Comparison of ENCODE assay signal across 8 mouse cellular contexts in the genomic region with DNA sequence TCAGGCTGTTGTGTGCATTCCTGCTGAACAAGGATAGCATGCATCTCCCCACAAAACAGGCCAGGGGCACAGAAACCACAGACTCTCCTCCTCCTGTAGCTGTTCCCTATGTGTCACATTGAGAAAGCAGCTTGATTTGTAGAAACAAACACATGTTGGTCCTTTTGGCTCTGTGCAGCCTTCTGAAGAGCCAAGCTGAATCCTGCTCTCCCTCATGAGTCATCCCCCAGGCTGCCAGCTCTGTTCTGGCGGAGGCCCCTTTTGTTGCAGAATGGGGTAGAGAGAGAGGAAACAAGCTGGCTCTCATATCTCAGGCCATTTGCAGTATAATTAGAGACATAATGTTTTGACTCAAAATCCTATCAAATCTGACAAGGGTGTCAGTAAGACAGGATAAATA.
A peak's percentile ranks its signal among the peaks of the same experiment; 100 is the strongest.
DNase-seq lines count a peak whose midpoint lies in the region; ATAC-seq lines count a peak whose summit lies in the region.

No protein-coding gene starts in this region.

- H3K36me3 ChIP-seq in neural tube, embryonic 11.5 days (ENCODE audit: control insufficient read depth, insufficient read depth, low read length) = no peaks in the 10 kb centered on the region
- H3K36me3 ChIP-seq in heart, embryonic 16.5 days (ENCODE audit: control insufficient read depth, insufficient read depth) = no peaks in the 10 kb centered on the region

- H3K4me3 ChIP-seq in neural tube, embryonic 11.5 days (ENCODE audit: low read depth, low read length) = no peak overlapping the region
- H3K4me3 ChIP-seq in heart, embryonic 16.5 days (ENCODE audit: low read length) = no peak overlapping the region

- H3K9me3 ChIP-seq in neural tube, embryonic 11.5 days (ENCODE audit: control insufficient read depth, low read length) = no peaks in the 10 kb centered on the region
- no peaks in the 10 kb centered on the region for H3K9me3 ChIP-seq in heart, embryonic 16.5 days (replicated peaks; ENCODE audit: control insufficient read depth, low read length)

- H3K27me3 ChIP-seq in neural tube, embryonic 11.5 days (ENCODE audit: control insufficient read depth, insufficient read depth, low read length) = no peaks in the 10 kb centered on the region
- no peaks in the 10 kb centered on the region for H3K27me3 ChIP-seq in heart, embryonic 16.5 days (ENCODE audit: control insufficient read depth, insufficient read depth, low read length)

- H3K4me1 ChIP-seq in neural tube, embryonic 11.5 days (ENCODE audit: control insufficient read depth, insufficient read depth, low read length) = no peaks in the 10 kb centered on the region
- no peaks in the 10 kb centered on the region for H3K4me1 ChIP-seq in heart, embryonic 16.5 days (ENCODE audit: control insufficient read depth, insufficient read depth, low read length)

- no peak overlapping the region for H3K27ac ChIP-seq in neural tube, embryonic 11.5 days (ENCODE audit: low read depth, low read length)
- no peak overlapping the region for H3K27ac ChIP-seq in heart, embryonic 16.5 days (ENCODE audit: low read length)

- 38% methylated on average over 1 of the region's 1 CpGs for WGBS in neural tube, embryonic 11.5 days
- WGBS in heart, embryonic 16.5 days = 30% methylated on average over 1 of the region's 1 CpGs

- ATAC-seq in neural tube, embryonic 11.5 days (ENCODE audit: insufficient read depth, low FRiP score, low TSS enrichment) = no peak
- 0 out of 2 replicates have a peak, but pooled peaks have one; percentile 37 for ATAC-seq in heart, embryonic 16.5 days (replicated peaks; ENCODE audit: extremely low read depth, insufficient read depth, low FRiP score)

- intact Hi-C loops in left cerebral cortex, postnatal 25 days (cut with DNase I) = no loop called here

- H3K9ac ChIP-seq in neural tube, embryonic 11.5 days (ENCODE audit: low read length) = no peak overlapping the region
- no peak overlapping the region for H3K9ac ChIP-seq in heart, embryonic 16.5 days (ENCODE audit: low read length)

- DNase-seq in neural tube, embryonic 11.5 days (ENCODE audit: low spot score) = peak; percentile 12
- DNase-seq in neural tube, embryonic 10.5 days (ENCODE audit: extremely low spot score, low spot score) = no peak
- peak; percentile 80 to 83 for DNase-seq in cerebellum, postnatal 14 days
- DNase-seq in left cerebral cortex, postnatal 25 days (ENCODE audit: low spot score in 2 of 2) = peak; percentile 48 to 88
- peak; percentile 72 to 74 for DNase-seq in right cerebral cortex, adult 2 months (ENCODE audit: low spot score in 2 of 2)
- no peak for DNase-seq in c-Kit-positive CD71-positive TER-119-positive erythroid progenitor cells, embryonic 14.5 days (ENCODE audit: low spot score)
- no peak for DNase-seq in thymus, postnatal 14 days

- no peak overlapping the region for H3K4me2 ChIP-seq in neural tube, embryonic 11.5 days (ENCODE audit: low read depth)
- H3K4me2 ChIP-seq in heart, embryonic 16.5 days (ENCODE audit: low read depth, low read length) = no peak overlapping the region

Comparison
In these comparisons a context has a peak if more than half of its experiments do, and no peak if none do; other contexts are left out.
1. DNase-seq: peak in neural tube, embryonic 11.5 days (single experiment), cerebellum, postnatal 14 days (2 of 2), left cerebral cortex, postnatal 25 days (2 of 2) and right cerebral cortex, adult 2 months (2 of 2); none in neural tube, embryonic 10.5 days (single experiment), c-Kit-positive CD71-positive TER-119-positive erythroid progenitor cells, embryonic 14.5 days (single experiment) and thymus, postnatal 14 days (single experiment).